Mouse (Mus musculus): ENCODE measurements around the gene Rnft2. TPM values are rescaled to one million over a fixed set of nuclear protein-coding genes. Genes with fewer than 3 reads are reported as not detected.
A peak's percentile ranks its signal among the peaks of the same experiment; 100 is the strongest.

Gene Rnft2
- polyA plus RNA-seq, 1 experiment from 2014 or later = 0.97 TPM

DNA sequence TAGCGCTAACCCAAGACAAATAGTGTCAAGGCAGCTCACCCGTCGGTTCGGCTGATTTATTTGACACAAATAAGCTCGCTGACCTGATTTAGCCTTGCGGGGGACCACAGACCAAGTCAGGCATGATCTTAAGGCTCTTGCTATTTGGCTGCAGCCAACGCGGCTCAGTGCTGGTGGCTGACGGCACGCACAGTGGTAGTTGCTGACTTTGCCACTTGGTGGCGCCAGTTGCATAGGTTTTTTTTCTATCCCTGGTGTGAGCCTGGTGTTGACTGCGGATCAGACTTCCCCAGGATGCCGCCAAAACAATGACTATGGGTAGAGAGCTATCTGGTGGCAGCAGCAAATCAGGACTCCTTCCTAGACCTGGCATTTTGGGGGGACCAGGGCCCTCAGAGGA lies 24.1 kb upstream of the Rnft2 start:
- peak; percentile 38; the same call in 1 of the 2 replicates for ATAC-seq (replicated peaks; ENCODE audit: insufficient number of reproducible peaks, insufficient read depth, low FRiP score, low read depth)
- WGBS = 2% methylated on average over 13 of the region's 13 CpGs
- no peak overlapping the region for H3K4me2 ChIP-seq

DNA sequence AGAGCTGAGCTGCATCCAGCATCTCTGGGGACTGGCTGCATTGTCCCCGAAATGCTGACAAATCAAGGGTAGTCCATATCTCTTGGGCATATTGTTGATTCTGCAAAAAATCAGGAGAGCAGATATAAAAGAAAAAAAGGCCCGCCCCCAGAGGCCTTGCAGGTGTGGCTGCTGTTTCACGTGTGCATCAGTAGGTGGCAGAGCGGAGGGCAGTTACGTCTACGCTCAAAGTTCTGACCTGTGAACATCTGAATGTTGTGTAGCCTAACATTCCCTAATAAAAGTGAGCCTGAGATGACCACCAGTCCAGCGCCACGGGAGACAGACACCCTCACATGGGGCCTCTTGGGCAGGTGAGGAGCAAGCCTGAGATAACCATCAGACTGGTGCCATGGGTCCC lies 21.4 kb upstream of the Rnft2 start:
- H3K9ac ChIP-seq = no peak overlapping the region
- 0 out of 2 replicates have a peak, but pooled peaks cover 5% of the 10 kb centered on the region for H3K4me1 ChIP-seq (replicated peaks)
- peaks cover 39% of the 10 kb centered on the region for H3K27me3 ChIP-seq
- no peak for ATAC-seq (replicated peaks; ENCODE audit: insufficient number of reproducible peaks, insufficient read depth, low FRiP score, low read depth)
- H3K9me3 ChIP-seq (replicated peaks) = no peaks in the 10 kb centered on the region
- no peak overlapping the region for H3K27ac ChIP-seq
- no peak overlapping the region for H3K4me2 ChIP-seq
- no peak overlapping the region for H3K4me3 ChIP-seq
- 34% methylated on average over 8 of the region's 8 CpGs for WGBS
- H3K36me3 ChIP-seq = peaks cover 13% of the 10 kb centered on the region

More for the DNA sequence above, 24.1 kb upstream of the Rnft2 start:
- Histone ChIP-seq H3K27ac (no peak overlapping the region), H3K9ac (no peak overlapping the region), H3K27me3 (peaks cover 65% of the 10 kb centered on the region), H3K9me3 (replicated peaks) (no peaks in the 10 kb centered on the region), H3K4me1 (replicated peaks) (peaks cover 14% of the 10 kb centered on the region), H3K4me3 (no peak overlapping the region), H3K36me3 (no peaks in the 10 kb centered on the region)

GRCm38 (mm10) chr5:118265366-118265765 lies 20.4 kb upstream of the Rnft2 start:
- peaks cover 20% of the 10 kb centered on the region for H3K36me3 ChIP-seq
- H3K4me2 ChIP-seq = no peak overlapping the region
- WGBS = 80% methylated on average over 5 of the region's 5 CpGs
- H3K4me3 ChIP-seq = no peak overlapping the region
- no peaks in the 10 kb centered on the region for H3K9me3 ChIP-seq (replicated peaks)
- no peak overlapping the region for H3K9ac ChIP-seq
- no peak for ATAC-seq (replicated peaks; ENCODE audit: insufficient number of reproducible peaks, insufficient read depth, low FRiP score, low read depth)
- peaks cover 30% of the 10 kb centered on the region for H3K27me3 ChIP-seq
- no peak overlapping the region for H3K27ac ChIP-seq
- H3K4me1 ChIP-seq (replicated peaks) = 0 out of 2 replicates have a peak, but pooled peaks cover 5% of the 10 kb centered on the region

GRCm38 (mm10) chr5:118264279-118264678 lies 19.4 kb upstream of the Rnft2 start:
- no peaks in the 10 kb centered on the region for H3K9me3 ChIP-seq (replicated peaks)
- WGBS = 71% methylated on average over 9 of the region's 9 CpGs
- ATAC-seq (replicated peaks; ENCODE audit: insufficient number of reproducible peaks, insufficient read depth, low FRiP score, low read depth) = no peak

DNA sequence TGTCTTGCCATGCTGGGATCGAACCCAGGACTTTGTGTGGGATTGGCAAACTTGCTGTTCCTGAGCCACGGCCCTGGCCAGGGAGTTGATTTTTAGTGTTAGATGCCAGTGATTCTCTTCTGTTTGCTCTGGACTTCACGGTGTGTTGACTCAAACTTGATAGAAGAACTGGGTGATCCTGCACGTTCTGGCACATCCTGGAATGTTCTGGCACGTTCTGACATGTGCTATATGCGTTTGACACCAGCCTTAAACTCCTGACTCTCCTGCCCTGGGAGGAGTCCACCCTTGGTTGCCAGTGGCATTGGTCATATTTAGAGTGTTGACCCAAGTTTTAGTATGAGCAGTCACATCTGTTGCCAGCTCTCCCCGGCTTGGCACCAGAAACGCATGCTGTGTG lies 17.5 kb upstream of the Rnft2 start:
- Histone ChIP-seq H3K9me3 (replicated peaks) (no peaks in the 10 kb centered on the region), H3K27ac (no peak overlapping the region), H3K27me3 (peaks cover 10% of the 10 kb centered on the region), H3K4me1 (replicated peaks) (peaks cover 12% of the 10 kb centered on the region), H3K4me3 (no peak overlapping the region), H3K9ac (no peak overlapping the region), H3K4me2 (no peak overlapping the region), H3K36me3 (peaks cover 33% of the 10 kb centered on the region)
- 86% methylated on average over 8 of the region's 8 CpGs for WGBS
- no peak for ATAC-seq (replicated peaks; ENCODE audit: insufficient number of reproducible peaks, insufficient read depth, low FRiP score, low read depth)

More at GRCm38 (mm10) chr5:118264279-118264678, 19.4 kb upstream of the Rnft2 start:
- no peak overlapping the region for H3K4me3 ChIP-seq
- H3K27ac ChIP-seq = no peak overlapping the region
- H3K36me3 ChIP-seq = peaks cover 24% of the 10 kb centered on the region
- H3K27me3 ChIP-seq = peaks cover 20% of the 10 kb centered on the region
- no peak overlapping the region for H3K9ac ChIP-seq
- no peak overlapping the region for H3K4me2 ChIP-seq
- H3K4me1 ChIP-seq (replicated peaks) = peaks cover 13% of the 10 kb centered on the region

DNA sequence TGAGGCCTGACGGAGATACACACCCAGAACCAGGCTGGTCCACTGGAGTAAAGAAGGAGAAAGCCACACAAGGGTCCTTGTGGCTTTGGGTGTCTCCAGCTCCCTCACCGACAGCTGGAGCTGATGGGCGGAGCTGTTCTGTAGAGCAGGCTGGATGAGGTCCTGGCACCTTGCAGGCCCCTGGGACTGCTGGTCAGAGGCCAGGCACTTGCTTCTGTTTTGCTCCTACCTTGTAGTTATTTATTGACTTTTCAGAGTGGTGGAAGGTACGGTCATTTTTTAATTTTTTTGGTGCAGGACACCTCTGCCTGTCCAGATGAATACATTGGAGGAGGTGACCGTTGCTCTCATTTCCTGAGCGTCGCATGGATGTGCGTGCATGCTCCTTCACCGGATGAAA lies 16.3 kb upstream of the Rnft2 start:
- H3K36me3 ChIP-seq = peaks cover 44% of the 10 kb centered on the region
- H3K27me3 ChIP-seq = no peaks in the 10 kb centered on the region

DNA sequence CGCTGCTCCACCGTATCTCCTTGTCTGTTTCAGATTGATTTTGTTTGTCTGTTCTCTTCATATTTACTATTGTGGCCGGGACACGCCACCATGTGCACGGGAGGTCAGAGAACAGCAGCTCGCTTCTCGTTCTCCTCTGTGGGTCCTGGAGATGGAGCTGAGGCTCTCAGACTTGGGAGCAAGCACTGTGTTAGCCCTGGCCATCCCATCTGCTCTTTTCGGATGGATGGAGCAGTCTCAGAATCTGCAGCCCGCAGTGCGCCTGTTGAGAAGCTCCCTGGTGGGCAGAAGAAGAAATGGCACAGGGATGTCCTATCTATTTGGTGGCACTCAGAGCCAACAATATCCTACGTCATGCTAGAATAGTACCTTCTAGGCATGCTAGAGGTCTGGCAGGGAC lies 15.7 kb upstream of the Rnft2 start:
- H3K4me2 ChIP-seq = no peak overlapping the region
- H3K27ac ChIP-seq = no peak overlapping the region
- peaks cover 44% of the 10 kb centered on the region for H3K36me3 ChIP-seq
- no peak overlapping the region for H3K9ac ChIP-seq
- H3K4me3 ChIP-seq = no peak overlapping the region
- WGBS = 91% methylated on average over 11 of the region's 11 CpGs
- no peak for ATAC-seq (replicated peaks; ENCODE audit: insufficient number of reproducible peaks, insufficient read depth, low FRiP score, low read depth)
- H3K27me3 ChIP-seq = no peaks in the 10 kb centered on the region
- H3K4me1 ChIP-seq (replicated peaks) = peaks cover 12% of the 10 kb centered on the region
- no peaks in the 10 kb centered on the region for H3K9me3 ChIP-seq (replicated peaks)

More for the DNA sequence above, 16.3 kb upstream of the Rnft2 start:
- H3K27ac ChIP-seq = no peak overlapping the region
- ATAC-seq (replicated peaks; ENCODE audit: insufficient number of reproducible peaks, insufficient read depth, low FRiP score, low read depth) = no peak
- 89% methylated on average over 9 of the region's 9 CpGs for WGBS
- peaks cover 12% of the 10 kb centered on the region for H3K4me1 ChIP-seq (replicated peaks)
- no peak overlapping the region for H3K9ac ChIP-seq
- H3K4me3 ChIP-seq = no peak overlapping the region
- H3K4me2 ChIP-seq = no peak overlapping the region
- H3K9me3 ChIP-seq (replicated peaks) = no peaks in the 10 kb centered on the region

GRCm38 (mm10) chr5:118260055-118260454 lies 15.1 kb upstream of the Rnft2 start:
- 74% methylated on average over 10 of the region's 10 CpGs for WGBS

GRCm38 (mm10) chr5:118259636-118260035 lies 14.7 kb upstream of the Rnft2 start:
- H3K4me1 ChIP-seq (replicated peaks) = peaks cover 12% of the 10 kb centered on the region
- H3K27ac ChIP-seq = no peak overlapping the region
- no peak for ATAC-seq (replicated peaks; ENCODE audit: insufficient number of reproducible peaks, insufficient read depth, low FRiP score, low read depth)
- H3K4me2 ChIP-seq = no peak overlapping the region
- 64% methylated on average over 6 of the region's 6 CpGs for WGBS
- H3K9ac ChIP-seq = no peak overlapping the region
- no peaks in the 10 kb centered on the region for H3K27me3 ChIP-seq
- peaks cover 44% of the 10 kb centered on the region for H3K36me3 ChIP-seq
- no peak overlapping the region for H3K4me3 ChIP-seq
- no peaks in the 10 kb centered on the region for H3K9me3 ChIP-seq (replicated peaks)

More at GRCm38 (mm10) chr5:118260055-118260454, 15.1 kb upstream of the Rnft2 start:
- no peaks in the 10 kb centered on the region for H3K9me3 ChIP-seq (replicated peaks)
- H3K4me1 ChIP-seq (replicated peaks) = peaks cover 12% of the 10 kb centered on the region
- no peak overlapping the region for H3K27ac ChIP-seq
- H3K4me2 ChIP-seq = no peak overlapping the region
- peaks cover 44% of the 10 kb centered on the region for H3K36me3 ChIP-seq
- H3K27me3 ChIP-seq = no peaks in the 10 kb centered on the region
- no peak overlapping the region for H3K4me3 ChIP-seq
- H3K9ac ChIP-seq = no peak overlapping the region
- ATAC-seq (replicated peaks; ENCODE audit: insufficient number of reproducible peaks, insufficient read depth, low FRiP score, low read depth) = no peak

DNA sequence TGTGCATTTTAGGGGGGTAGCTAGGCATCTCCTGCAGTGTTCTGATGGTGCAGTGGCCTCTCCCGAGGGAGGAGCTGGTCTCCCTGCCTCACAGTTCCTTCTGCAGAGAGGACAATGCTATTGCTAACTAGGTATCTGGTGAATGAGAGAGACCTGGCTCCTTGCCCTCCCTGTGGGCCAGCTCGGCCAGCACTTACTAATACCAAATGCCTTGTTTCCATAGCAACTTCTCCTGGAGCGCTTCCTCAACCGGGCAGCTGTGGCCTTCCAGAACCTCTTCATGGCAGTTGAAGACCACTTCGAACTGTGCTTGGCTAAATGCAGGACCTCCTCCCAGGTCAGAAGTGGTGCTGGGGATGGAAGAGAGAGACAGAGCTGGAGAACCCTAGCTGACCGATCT lies 14.2 kb upstream of the Rnft2 start:
- Histone ChIP-seq H3K9ac (no peak overlapping the region), H3K4me1 (replicated peaks) (peaks cover 12% of the 10 kb centered on the region), H3K27ac (no peak overlapping the region), H3K27me3 (no peaks in the 10 kb centered on the region), H3K4me3 (no peak overlapping the region), H3K9me3 (replicated peaks) (no peaks in the 10 kb centered on the region), H3K36me3 (peaks cover 44% of the 10 kb centered on the region), H3K4me2 (no peak overlapping the region)
- ATAC-seq (replicated peaks; ENCODE audit: insufficient number of reproducible peaks, insufficient read depth, low FRiP score, low read depth) = no peak
- WGBS = 63% methylated on average over 6 of the region's 6 CpGs

DNA sequence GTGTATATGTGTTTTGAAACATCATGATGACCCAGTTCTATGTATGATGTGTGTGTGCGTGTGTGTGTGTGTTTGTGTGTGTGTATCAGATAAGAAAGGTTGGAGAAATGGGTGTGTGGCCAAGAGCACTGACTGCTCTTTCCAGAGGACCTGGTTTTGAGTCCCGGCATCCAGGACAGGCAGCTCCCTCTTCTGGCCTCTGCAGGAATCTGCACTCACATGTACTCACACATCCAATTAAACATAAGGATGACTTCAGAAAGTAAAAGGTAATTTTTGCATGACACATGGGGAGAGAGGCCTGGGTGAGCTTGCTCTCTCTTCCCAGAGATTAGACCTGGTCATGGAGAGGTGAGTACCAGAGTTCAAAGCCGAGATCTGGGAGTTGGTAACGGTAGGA lies 12.1 kb upstream of the Rnft2 start:
- no peak for ATAC-seq (replicated peaks; ENCODE audit: insufficient number of reproducible peaks, insufficient read depth, low FRiP score, low read depth)
- Histone ChIP-seq H3K36me3 (peaks cover 37% of the 10 kb centered on the region), H3K4me2 (no peak overlapping the region), H3K9me3 (replicated peaks) (no peaks in the 10 kb centered on the region), H3K4me3 (no peak overlapping the region), H3K27ac (no peak overlapping the region), H3K4me1 (replicated peaks) (peaks cover 12% of the 10 kb centered on the region), H3K9ac (no peak overlapping the region), H3K27me3 (no peaks in the 10 kb centered on the region)
- WGBS = 94% methylated on average over 4 of the region's 4 CpGs

DNA sequence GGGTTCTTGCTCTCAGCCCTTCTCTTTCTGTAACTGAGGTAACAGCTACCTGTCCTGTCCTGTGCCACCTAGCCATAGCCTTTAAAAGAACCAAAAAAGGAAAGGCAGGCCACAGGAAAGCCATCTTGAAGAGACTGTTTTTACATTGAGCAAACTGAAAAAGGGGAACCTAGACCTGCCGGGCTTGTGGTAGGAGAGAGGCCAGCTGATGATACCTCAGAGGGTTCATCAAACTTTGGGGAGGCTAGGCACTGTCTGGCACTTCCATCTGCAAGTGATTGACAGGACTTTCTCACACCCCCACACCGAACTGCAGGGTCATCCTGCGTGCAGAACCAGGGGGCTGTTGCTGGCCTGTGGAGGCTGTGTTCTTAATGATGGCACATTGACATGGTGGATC lies 8.6 kb upstream of the Rnft2 start:
- no peak for ATAC-seq (replicated peaks; ENCODE audit: insufficient number of reproducible peaks, insufficient read depth, low FRiP score, low read depth)
- no peak overlapping the region for H3K4me2 ChIP-seq
- no peak overlapping the region for H3K9ac ChIP-seq
- no peaks in the 10 kb centered on the region for H3K9me3 ChIP-seq (replicated peaks)
- H3K4me3 ChIP-seq = no peak overlapping the region
- H3K27ac ChIP-seq = no peak overlapping the region
- 82% methylated on average over 3 of the region's 3 CpGs for WGBS
- no peaks in the 10 kb centered on the region for H3K4me1 ChIP-seq (replicated peaks)
- no peaks in the 10 kb centered on the region for H3K27me3 ChIP-seq
- H3K36me3 ChIP-seq = peaks cover 19% of the 10 kb centered on the region

Measured in heart, embryonic 15.5 days (tissue).